ENCODE assay signal across 8 mouse cellular contexts in the genomic region with DNA sequence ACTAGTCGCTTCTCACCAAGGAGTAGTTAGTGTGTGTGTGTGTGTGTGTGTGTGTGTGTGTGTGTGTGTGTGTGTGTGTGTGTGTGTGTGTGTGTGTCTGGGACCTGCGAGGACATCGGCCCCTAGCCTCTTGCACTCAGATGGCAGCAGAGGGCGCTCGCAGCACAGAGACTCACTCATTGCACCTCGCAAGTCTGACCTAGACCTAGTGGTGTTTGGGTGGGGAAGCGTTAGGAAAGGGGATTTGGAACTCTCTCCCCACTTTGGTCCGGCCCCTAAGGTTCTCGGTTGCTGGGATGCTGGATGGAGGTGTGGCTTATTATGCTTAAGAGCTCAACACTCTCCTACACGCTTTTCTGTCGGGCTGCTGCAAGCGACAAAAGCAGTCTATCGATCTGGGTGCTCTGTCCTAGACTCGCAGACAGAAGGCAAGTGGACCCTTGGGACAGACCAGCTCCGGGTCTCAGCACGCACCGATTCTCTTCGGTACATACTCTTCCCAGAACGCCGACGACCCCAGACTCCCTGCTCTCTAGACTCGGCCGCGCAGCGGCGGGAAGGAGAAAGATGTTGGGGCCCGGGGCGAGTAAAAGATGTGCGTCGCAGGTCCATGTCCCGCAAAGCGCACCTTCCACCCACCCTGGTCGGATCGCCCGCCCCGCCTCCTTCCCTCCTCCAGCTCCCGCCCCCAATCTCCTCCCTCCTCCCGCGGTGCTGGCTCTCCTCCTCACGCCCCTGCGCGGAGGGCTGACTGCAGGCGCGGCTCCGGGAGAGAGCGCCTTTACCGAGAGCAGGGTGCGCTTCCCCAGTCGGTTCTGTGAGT. TPM values are rescaled to one million over a fixed set of nuclear protein-coding genes. Genes with fewer than 3 reads are reported as not detected.
A peak's percentile ranks its signal among the peaks of the same experiment; 100 is the strongest.
DNase-seq lines count a peak whose midpoint lies in the region; ATAC-seq and TF ChIP-seq lines count a peak whose summit lies in the region.

A gene (plus strand): TSS at position 750 of the 823 bp plus-strand sequence.

- peak within 1 kb of the TSS; percentile 39 for H3K4me3 ChIP-seq in hindbrain, embryonic 12.5 days
- H3K4me3 ChIP-seq in lung, postnatal 0 days (ENCODE audit: low read depth, low read length): peak within 1 kb of the TSS; percentile 37

- TF ChIP-seq EP300 in lung, postnatal 0 days (IDR thresholded peaks at IDR 0.05): no peak

- peak; percentile 67 for DNase-seq in NIH3T3 (ENCODE audit: low read depth)
- DNase-seq in cerebellum, adult 9-11 months: peak; percentile 62
- peak; percentile 62 to 84 for DNase-seq in frontal cortex, postnatal 10 days (ENCODE audit: low spot score in 2 of 2)
- peak; percentile 89 to 92 for DNase-seq in layer of hippocampus, postnatal 10 days (ENCODE audit: low spot score in 2 of 2)
- peak; percentile 80 for DNase-seq in lung, postnatal 0 days (ENCODE audit: low spot score)
- DNase-seq in ovary, postnatal 14 days (ENCODE audit: low spot score): peak; percentile 73
- peak; percentile 56 to 81 for DNase-seq in thymus, postnatal 10 days (ENCODE audit: low spot score in 2 of 2)

- H3K9ac ChIP-seq in hindbrain, embryonic 12.5 days: peak within 1 kb of the TSS; percentile 35
- H3K9ac ChIP-seq in lung, postnatal 0 days (replicated peaks; ENCODE audit: low read depth): peak within 1 kb of the TSS; percentile 16; the same call in 1 of the 2 replicates

- peak within 1 kb of the TSS; percentile 75 for H3K4me2 ChIP-seq in hindbrain, embryonic 12.5 days (replicated peaks)
- peak within 1 kb of the TSS; percentile 57 for H3K4me2 ChIP-seq in lung, postnatal 0 days (replicated peaks; ENCODE audit: low read depth, low read length)

- WGBS in hindbrain, embryonic 12.5 days: under 1% methylated on average over 47 of the region's 49 CpGs
- 1% methylated on average over 35 of the region's 49 CpGs for WGBS in lung, postnatal 0 days

- TF ChIP-seq CTCF in lung, postnatal 0 days (IDR thresholded peaks at IDR 0.05): peak; percentile 86

- no peaks in the 10 kb centered on the region for H3K9me3 ChIP-seq in hindbrain, embryonic 12.5 days (replicated peaks)
- no peaks in the 10 kb centered on the region for H3K9me3 ChIP-seq in lung, postnatal 0 days (ENCODE audit: low read length)

- no peaks in the 10 kb centered on the region for H3K36me3 ChIP-seq in hindbrain, embryonic 12.5 days
- H3K36me3 ChIP-seq in lung, postnatal 0 days (ENCODE audit: insufficient read depth, low read length): no peaks in the 10 kb centered on the region

- no peak within 1 kb of the TSS for H3K27ac ChIP-seq in hindbrain, embryonic 12.5 days
- no peak within 1 kb of the TSS for H3K27ac ChIP-seq in lung, postnatal 0 days (ENCODE audit: low read length)

- H3K27me3 ChIP-seq in hindbrain, embryonic 12.5 days: peaks cover 78% of the 10 kb centered on the region
- peaks cover 46% of the 10 kb centered on the region for H3K27me3 ChIP-seq in lung, postnatal 0 days (replicated peaks; ENCODE audit: insufficient read depth, low read length)

- peak; percentile 77 for ATAC-seq in hindbrain, embryonic 12.5 days (ENCODE audit: low FRiP score)
- ATAC-seq in lung, postnatal 0 days: peak; percentile 82

- H3K4me1 ChIP-seq in hindbrain, embryonic 12.5 days: peaks cover 17% of the 10 kb centered on the region
- H3K4me1 ChIP-seq in lung, postnatal 0 days (ENCODE audit: insufficient read depth, low read depth, low read length): peaks cover 4% of the 10 kb centered on the region; the same call in 1 of the 2 replicates

RNA-seq across cellular contexts. Expression of the gene that starts here (rescaled TPM):
- polyA plus RNA-seq in hindbrain, embryonic 12.5 days (2016; fragmentation: Nextera tagmentation; extraction: Ambion mirVana): 2.4 and 2.6 TPM in 2 replicates
- under 1 TPM; 0.23 to 0.29 TPM for total RNA-seq in layer of hippocampus, postnatal 10 days (2021)
- 0.10 and 0.30 TPM in 2 replicates for polyA plus RNA-seq in lung, postnatal 0 days (2015; fragmentation: Nextera tagmentation; extraction: Ambion mirVana)

Comparison
In these comparisons a context has a peak if more than half of its experiments do, and no peak if none do; other contexts are left out.
1. Peak in DNase-seq in layer of hippocampus, postnatal 10 days; RNA of the gene not detected or under 1 TPM.
2. Peak in DNase-seq, ATAC-seq, H3K4me3 ChIP-seq, H3K9ac ChIP-seq and H3K4me2 ChIP-seq in lung, postnatal 0 days; RNA of the gene not detected or under 1 TPM.